In the genomic region with DNA sequence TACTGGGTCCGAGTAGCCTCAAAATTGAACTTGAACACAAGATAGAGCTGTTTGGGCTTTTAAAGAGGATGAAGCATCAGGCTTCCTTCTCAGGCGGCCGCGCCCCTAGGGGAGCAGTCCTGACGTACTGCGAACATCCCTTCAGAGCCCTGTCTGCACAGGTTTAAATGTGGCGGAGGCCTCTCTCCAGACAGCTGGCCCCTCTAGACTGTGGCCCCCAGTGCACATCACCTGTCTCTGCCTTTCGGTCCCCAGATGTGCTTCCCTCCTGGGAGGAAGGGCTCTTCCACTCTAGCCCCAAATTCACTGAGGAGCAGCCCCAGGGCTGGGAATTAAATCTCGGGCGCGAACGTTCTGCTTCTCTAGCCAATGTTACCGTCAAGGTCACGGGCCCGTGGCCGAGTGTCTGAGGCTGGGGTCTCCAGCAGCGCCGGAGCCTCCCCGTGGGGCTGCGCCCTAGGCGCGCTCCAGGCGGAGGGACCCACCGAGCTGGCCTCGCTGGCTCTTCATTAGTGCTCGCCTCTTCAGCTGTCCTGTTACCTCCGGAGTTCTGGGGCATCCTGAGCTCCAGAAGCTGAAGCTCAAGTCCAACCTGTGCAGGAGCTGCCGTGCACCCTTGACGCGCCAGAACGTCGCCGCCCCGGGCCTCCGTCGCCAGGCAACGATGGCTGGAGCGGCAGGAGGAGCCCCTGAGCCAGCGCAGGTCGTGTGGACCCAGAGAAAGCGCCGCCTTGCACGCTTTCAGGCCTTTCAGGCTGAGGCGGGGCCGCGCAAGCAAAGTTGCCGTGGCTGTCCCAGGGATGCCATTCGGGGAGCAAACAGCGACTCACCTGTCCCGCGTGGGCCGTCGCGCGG, we compare ENCODE assay signal across 9 mouse cellular contexts. TPM values are rescaled to one million over a fixed set of nuclear protein-coding genes. Genes with fewer than 3 reads are reported as not detected.
A peak's percentile ranks its signal among the peaks of the same experiment; 100 is the strongest.
DNase-seq lines count a peak whose midpoint lies in the region; ATAC-seq and TF ChIP-seq lines count a peak whose summit lies in the region.
"Had no signal": no experiment of that assay in that cellular context is flagged by ENCODE, and none has a peak within 500 bp of the region (broad histone marks: within the 10 kb centered on the region; RNA-seq: fewer than 3 reads in every experiment).

No protein-coding gene starts in this region.

- no peak overlapping the region for H3K27ac ChIP-seq in embryonic facial prominence, embryonic 15.5 days (replicated peaks)
- H3K27ac ChIP-seq in kidney, adult 2 months (ENCODE audit: insufficient read depth, low read depth, low read length), result peak overlapping the region; percentile 42
- peak overlapping the region; percentile 68 for H3K27ac ChIP-seq in midbrain, embryonic 10.5 days (replicated peaks)

- peak; percentile 82 for ATAC-seq in embryonic facial prominence, embryonic 15.5 days (ENCODE audit: insufficient number of reproducible peaks, low FRiP score, low TSS enrichment, low read depth)

- TF ChIP-seq CTCF in kidney, adult 2 months (conservative IDR thresholded peaks at IDR 0.05; ENCODE audit: insufficient read depth, insufficient read length, low read depth, low read length), result no peak

- no peaks in the 10 kb centered on the region for H3K36me3 ChIP-seq in embryonic facial prominence, embryonic 15.5 days
- H3K36me3 ChIP-seq in kidney, adult 2 months (ENCODE audit: control insufficient read depth, insufficient read depth, low read length), result no peaks in the 10 kb centered on the region
- H3K36me3 ChIP-seq in midbrain, embryonic 10.5 days, result no peaks in the 10 kb centered on the region

- H3K4me1 ChIP-seq in embryonic facial prominence, embryonic 15.5 days, result peaks cover 20% of the 10 kb centered on the region
- H3K4me1 ChIP-seq in kidney, adult 2 months (ENCODE audit: control insufficient read depth, insufficient read depth, low read length), result no peaks in the 10 kb centered on the region
- peaks cover 37% of the 10 kb centered on the region for H3K4me1 ChIP-seq in midbrain, embryonic 10.5 days

- peak overlapping the region; percentile 86 for H3K4me2 ChIP-seq in embryonic facial prominence, embryonic 15.5 days (replicated peaks)

- no peaks in the 10 kb centered on the region for H3K9me3 ChIP-seq in embryonic facial prominence, embryonic 15.5 days (replicated peaks)
- no peaks in the 10 kb centered on the region for H3K9me3 ChIP-seq in midbrain, embryonic 10.5 days (replicated peaks)

- H3K4me3 ChIP-seq in embryonic facial prominence, embryonic 15.5 days (replicated peaks), result peak overlapping the region; percentile 52
- peak overlapping the region; percentile 61 for H3K4me3 ChIP-seq in kidney, adult 2 months (ENCODE audit: insufficient read depth, low read depth, low read length)
- H3K4me3 ChIP-seq in midbrain, embryonic 10.5 days, result peak overlapping the region; percentile 66

- WGBS in embryonic facial prominence, embryonic 15.5 days, result 6% methylated on average over 55 of the region's 55 CpGs
- 11% methylated on average over 55 of the region's 55 CpGs for WGBS in kidney, adult 2 months
- 4% methylated on average over 55 of the region's 55 CpGs for WGBS in midbrain, embryonic 10.5 days

- H3K9ac ChIP-seq in embryonic facial prominence, embryonic 15.5 days, result peak overlapping the region; percentile 49

- TF ChIP-seq POLR2A in kidney, adult 2 months (IDR thresholded peaks at IDR 0.05; ENCODE audit: low read depth, low read length), result no peak

- peak; percentile 7 for DNase-seq in adrenal gland, postnatal 10 days
- no peak for DNase-seq in adrenal gland, adult 18-20 months (ENCODE audit: low spot score in 2 of 2)
- DNase-seq in R1 (ENCODE audit: low read depth, low spot score), result peak; percentile 78
- peak; percentile 42 for DNase-seq in kidney, adult 2 months
- DNase-seq in midbrain, embryonic 10.5 days (ENCODE audit: low spot score), result no peak
- DNase-seq in frontal cortex, postnatal 25 days (ENCODE audit: low spot score in 2 of 2), result no peak
- DNase-seq in lung, postnatal 36 days, result no peak

- peaks cover 17% of the 10 kb centered on the region for H3K27me3 ChIP-seq in embryonic facial prominence, embryonic 15.5 days
- no peaks in the 10 kb centered on the region for H3K27me3 ChIP-seq in kidney, adult 2 months (replicated peaks; ENCODE audit: control insufficient read depth, insufficient read depth, low read length)
- peaks cover 88% of the 10 kb centered on the region for H3K27me3 ChIP-seq in midbrain, embryonic 10.5 days (ENCODE audit: low read depth, poor library complexity, severe bottlenecking)

RNA-seq across cellular contexts. Expression of a gene that starts 0.8 kb away (rescaled TPM):
- total RNA-seq in adrenal gland, postnatal 10 days (2021), result 1 to 10 TPM; 2.5 to 3.7 TPM
- 10 to 100 TPM in 1 of 2 experiments, 1 to 10 TPM in 1; 6.4 to 14.9 TPM for total RNA-seq in adrenal gland, adult 18-20 months (2021)
- 6.7 and 8.0 TPM in 2 replicates for polyA plus RNA-seq in embryonic facial prominence, embryonic 15.5 days (2015; fragmentation: Nextera tagmentation; extraction: Ambion mirVana)
- polyA plus RNA-seq in kidney, adult 2 months (2012; rRNA removed), result 16.0 and 19.2 TPM in 2 replicates
- polyA plus RNA-seq in midbrain, embryonic 10.5 days (2016; fragmentation: Nextera tagmentation; extraction: Ambion mirVana), result 1.4 and 1.6 TPM in 2 replicates

RNA-seq across cellular contexts. Expression of a gene that starts 37.9 kb away (rescaled TPM):
- not detected for total RNA-seq in adrenal gland, postnatal 10 days (2021)
- not detected for total RNA-seq in adrenal gland, adult 18-20 months (2021)
- polyA plus RNA-seq in embryonic facial prominence, embryonic 15.5 days (2015; fragmentation: Nextera tagmentation; extraction: Ambion mirVana), result 0.12 TPM in 1 of 2 replicates, not detected in the other
- 0.06 TPM in 1 of 2 replicates, not detected in the other for polyA plus RNA-seq in kidney, adult 2 months (2012; rRNA removed)
- polyA plus RNA-seq in midbrain, embryonic 10.5 days (2016; fragmentation: Nextera tagmentation; extraction: Ambion mirVana), result 0.12 TPM in 1 of 2 replicates, not detected in the other
- total RNA-seq: hematopoietic stem cell, adult 5-6 weeks had no signal

RNA-seq across cellular contexts. Expression of a gene that starts 57.7 kb away (rescaled TPM):
- 10 to 100 TPM in 1 of 2 experiments, 1 to 10 TPM in 1; 7.7 to 10.5 TPM for total RNA-seq in adrenal gland, postnatal 10 days (2021)
- total RNA-seq in adrenal gland, adult 18-20 months (2021), result 10 to 100 TPM in 1 of 2 experiments, 1 to 10 TPM in 1; 9.4 to 12.9 TPM
- 0.53 and 0.76 TPM in 2 replicates for polyA plus RNA-seq in embryonic facial prominence, embryonic 15.5 days (2015; fragmentation: Nextera tagmentation; extraction: Ambion mirVana)
- 0.20 and 0.78 TPM in 2 replicates for polyA plus RNA-seq in kidney, adult 2 months (2012; rRNA removed)
- polyA plus RNA-seq in midbrain, embryonic 10.5 days (2016; fragmentation: Nextera tagmentation; extraction: Ambion mirVana), result 0.10 TPM in 1 of 2 replicates, not detected in the other
- total RNA-seq: hematopoietic stem cell, adult 5-6 weeks had no signal

Comparison
In these comparisons a context has a peak if more than half of its experiments do, and no peak if none do; other contexts are left out.
1. DNase-seq: peak in adrenal gland, postnatal 10 days (single experiment), R1 (single experiment) and kidney, adult 2 months (single experiment); none in adrenal gland, adult 18-20 months (0 of 2), midbrain, embryonic 10.5 days (single experiment), frontal cortex, postnatal 25 days (0 of 2) and lung, postnatal 36 days (single experiment).
2. Peak in every context shown above with its lines, with median percentiles within 50 percentile points of each other: H3K4me3 ChIP-seq.